Mouse (Mus musculus) macrophage (primary cell): Measurements from ENCODE around the gene Qrich1. TPM values are rescaled to one million over a fixed set of nuclear protein-coding genes. Genes with fewer than 3 reads are reported as not detected.
"Not testable (repeated sequence)": the region's sequence is repeated elsewhere in the genome, so short reads cannot be mapped to it uniquely, and the experiment has no call there.

Experiments
- H3K27ac ChIP-seq: fragments of 350-480 bp; formaldehyde crosslinking; 2 replicates; pipeline ENCODE4 v1.9.0; 2021
- H3K36me3 ChIP-seq: fragments of 350-480 bp; formaldehyde crosslinking; 2 replicates; pipeline ENCODE4 v1.9.0; 2021; ENCODE audit errors: inconsistent target
- H3K4me3 ChIP-seq: fragments of 350-480 bp; formaldehyde crosslinking; 2 replicates; pipeline ENCODE4 v1.9.0; 2021; ENCODE audit errors: inconsistent target
- H3K79me2 ChIP-seq: fragments of 350-480 bp; formaldehyde crosslinking; 2 replicates; pipeline ENCODE4 v1.9.0; 2021; ENCODE audit errors: inconsistent target
- WGBS: methylation state at CpG from one replicate; pipeline ENCODE4 v1.1.7; 2026; ENCODE audit warnings: inconsistent platforms; ENCODE audit not compliant: missing documents; 5-methylcytosine and 5-hydroxymethylcytosine counted together
- polyA plus RNA-seq: library from polyadenylated mRNA; stranded (reverse); fragments of 250-400 nt; gene quantifications from 3 replicates; pipeline ENCODE4 v1.2.4, GENCODE M21; 2018; ENCODE audit warnings: inconsistent platforms

Qrich1 gene
- polyA plus RNA-seq, 1 experiment from 2014 or later = 92.9 TPM

DNA sequence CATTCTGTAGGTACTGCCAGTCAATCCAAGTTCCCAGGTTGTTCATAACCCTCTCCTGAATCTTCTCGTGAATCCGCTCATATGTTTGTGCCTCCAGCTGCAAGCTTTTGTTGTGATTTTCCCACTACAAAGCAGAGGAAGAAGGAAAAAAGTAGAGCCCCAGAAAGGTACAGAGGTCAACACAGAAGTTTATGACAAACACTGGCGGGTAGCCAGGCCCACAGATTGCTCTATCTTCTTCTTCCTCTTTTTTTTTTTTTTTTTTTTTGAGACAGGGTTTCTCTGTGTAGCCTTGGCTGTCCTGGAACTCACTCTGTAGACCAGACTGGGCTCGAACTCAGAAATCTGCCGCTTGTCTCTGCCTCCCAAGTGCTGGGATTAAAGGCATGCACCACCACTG, 91.3 kb downstream of the Qrich1 start:
- peaks cover 94% of the 10 kb centered on the region for H3K36me3 ChIP-seq
- WGBS = 77% methylated on average over 4 of the region's 5 CpGs
- not testable (repeated sequence) for H3K27ac ChIP-seq

GRCm38 (mm10) chr9:108608889-108609288, 92.3 kb downstream of the Qrich1 start:
- 92% methylated on average over 4 of the region's 4 CpGs for WGBS
- no peak overlapping the region for H3K4me3 ChIP-seq
- no peak overlapping the region for H3K27ac ChIP-seq
- no peaks in the 10 kb centered on the region for H3K79me2 ChIP-seq
- H3K36me3 ChIP-seq = peaks cover 94% of the 10 kb centered on the region

More for the DNA sequence above, 91.3 kb downstream of the Qrich1 start:
- H3K79me2 ChIP-seq, H3K4me3 ChIP-seq: not testable (repeated sequence)

Other genes starting within 250 kb of the Qrich1 start
- gene Nicn1, start 226.4 kb upstream of the Qrich1 start, polyA plus RNA-seq = 6.8 to 7.1 TPM (median 6.8 TPM) in 3 replicates
- 0.67 to 1.3 TPM (median 0.96 TPM) in 3 replicates for gene Amt, start 220.0 kb upstream of the Qrich1 start, polyA plus RNA-seq
- 409 to 646 TPM (median 437 TPM) in 3 replicates for gene Rhoa, start 210.7 kb upstream of the Qrich1 start, polyA plus RNA-seq
- gene Tcta, start 210.6 kb upstream of the Qrich1 start, polyA plus RNA-seq = 7.0 to 22.0 TPM (median 13.1 TPM) in 3 replicates
- gene Gpx1, start 177.9 kb upstream of the Qrich1 start, polyA plus RNA-seq = 944 to 2,094 TPM (median 1,300 TPM) in 3 replicates
- gene Usp4, start 169.0 kb upstream of the Qrich1 start, polyA plus RNA-seq = 60.3 to 67.5 TPM (median 67.2 TPM) in 3 replicates
- 0.33 TPM in 1 of 3 replicates, not detected in the others for gene 1700102P08Rik, start 124.0 kb upstream of the Qrich1 start, polyA plus RNA-seq
- gene Ccdc36, start 88.3 kb upstream of the Qrich1 start, polyA plus RNA-seq = not detected in 3 replicates
- gene BC048562, start 80.3 kb upstream of the Qrich1 start, polyA plus RNA-seq = not detected in 3 replicates
- gene Ccdc71, start 56.3 kb upstream of the Qrich1 start, polyA plus RNA-seq = 15.8 to 26.5 TPM (median 19.0 TPM) in 3 replicates
- 1.5 to 1.9 TPM (median 1.6 TPM) in 3 replicates for gene Klhdc8b, start 55.2 kb upstream of the Qrich1 start, polyA plus RNA-seq
- 0.26 to 0.92 TPM (median 0.40 TPM) in 3 replicates for gene Lamb2, start 37.1 kb upstream of the Qrich1 start, polyA plus RNA-seq
- 33.8 to 68.8 TPM (median 46.3 TPM) in 3 replicates for gene Usp19, start 26.2 kb upstream of the Qrich1 start, polyA plus RNA-seq
- gene Qars, start 9.1 kb upstream of the Qrich1 start, polyA plus RNA-seq = 77.0 to 179 TPM (median 87.2 TPM) in 3 replicates
- gene Impdh2, start 43.5 kb downstream of the Qrich1 start, polyA plus RNA-seq = 36.0 to 103 TPM (median 41.0 TPM) in 3 replicates
- 9.6 to 20.2 TPM (median 16.5 TPM) in 3 replicates for gene Ndufaf3, start 50.6 kb downstream of the Qrich1 start, polyA plus RNA-seq
- 17.5 to 30.5 TPM (median 20.5 TPM) in 3 replicates for gene Dalrd3, start 53.1 kb downstream of the Qrich1 start, polyA plus RNA-seq
- gene Wdr6, start 61.9 kb downstream of the Qrich1 start, polyA plus RNA-seq = 3.1 to 7.5 TPM (median 7.5 TPM) in 3 replicates
- gene P4htm, start 80.9 kb downstream of the Qrich1 start, polyA plus RNA-seq = 0.16 to 0.70 TPM (median 0.33 TPM) in 3 replicates
- 22.7 to 40.8 TPM (median 29.9 TPM) in 3 replicates for gene Arih2, start 132.6 kb downstream of the Qrich1 start, polyA plus RNA-seq
- 28.0 to 35.2 TPM (median 33.4 TPM) in 3 replicates for gene Slc25a20, start 145.3 kb downstream of the Qrich1 start, polyA plus RNA-seq
- 20.7 to 69.9 TPM (median 46.8 TPM) in 3 replicates for gene Prkar2a, start 172.5 kb downstream of the Qrich1 start, polyA plus RNA-seq